Mouse (Mus musculus) frontal cortex, adult 2 months (tissue): ENCODE data around the gene Fam163b. TPM values are rescaled to one million over a fixed set of nuclear protein-coding genes. Genes with fewer than 3 reads are reported as not detected.

Experiments
- DNase-seq, 2 experiments: peaks; one replicate each; pipeline ENCODE4 v3.0.0; 2022; ENCODE audit warnings: low spot score in 1 of 2; ENCODE audit errors: extremely low spot score in 1 of 2
- polyA plus RNA-seq: library from polyadenylated mRNA; depleted of rRNA; stranded (reverse); fragments of >200 nt; gene quantifications from 2 replicates; pipeline ENCODE4 v1.2.3, GENCODE M21; 2012; rRNA removed

Fam163b gene
- 213 and 219 TPM in 2 replicates for polyA plus RNA-seq

DNA sequence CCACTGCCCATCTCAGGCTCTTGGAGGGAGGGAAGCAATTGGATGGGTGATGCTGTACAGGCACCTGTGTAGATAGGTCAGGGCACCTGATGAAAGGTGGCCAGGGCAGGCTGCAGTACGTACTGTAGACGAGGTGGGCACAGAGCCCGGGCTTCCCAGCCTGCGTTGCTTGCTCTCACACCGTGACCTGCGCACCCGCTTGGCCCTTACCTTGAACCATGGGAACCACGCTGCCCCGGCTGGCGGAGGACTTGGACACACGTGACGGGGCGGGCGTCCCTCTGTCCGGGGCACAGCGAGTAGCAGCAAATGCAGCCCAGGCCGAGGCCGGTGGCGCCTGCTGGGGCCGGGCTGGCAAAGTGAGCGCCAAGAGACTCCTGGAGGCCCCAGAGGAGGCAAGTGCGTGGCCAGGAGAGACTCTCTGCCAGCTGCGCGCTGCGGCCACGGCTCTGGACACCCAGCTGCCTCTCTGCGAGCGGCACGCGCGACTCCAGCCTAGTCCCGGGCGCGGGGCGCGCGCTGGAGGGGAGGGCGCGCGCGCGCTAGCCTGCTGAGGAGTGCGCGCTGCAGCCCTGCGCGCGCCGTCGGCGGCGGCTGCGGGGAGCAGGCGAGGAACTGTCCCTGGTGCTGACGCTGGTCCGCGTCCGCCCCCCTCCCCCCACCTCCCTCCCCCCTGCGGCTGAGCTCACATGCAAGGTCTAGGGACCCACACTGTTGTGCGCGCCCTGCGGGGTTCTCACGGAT, at the start of gene Fam163b:
Gene Fam163b, minus strand, starts transcription at position 542 of the 744 bp plus-strand sequence.
- no peak for DNase-seq

DNA sequence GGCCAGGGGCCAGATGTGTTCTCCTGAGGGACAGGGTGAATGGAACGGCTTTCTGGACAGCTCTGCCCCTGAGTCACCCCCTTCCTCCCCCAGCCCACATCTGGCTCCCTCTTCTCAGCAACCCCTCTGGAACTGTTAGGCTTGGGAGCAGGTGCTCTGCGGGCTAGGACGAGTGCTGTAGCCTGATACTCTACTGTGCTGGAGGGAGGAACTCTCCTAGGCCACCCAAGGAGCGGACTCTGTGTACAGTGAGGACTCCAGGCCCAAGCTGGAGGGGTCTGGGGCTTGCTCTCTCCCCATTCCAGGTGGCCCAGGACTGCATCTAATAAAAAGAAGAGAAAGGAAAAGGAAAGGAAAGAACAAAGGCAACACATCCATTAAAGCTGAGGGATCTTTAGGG, 47.7 kb upstream of the Fam163b start:
- no peak for DNase-seq

DNA sequence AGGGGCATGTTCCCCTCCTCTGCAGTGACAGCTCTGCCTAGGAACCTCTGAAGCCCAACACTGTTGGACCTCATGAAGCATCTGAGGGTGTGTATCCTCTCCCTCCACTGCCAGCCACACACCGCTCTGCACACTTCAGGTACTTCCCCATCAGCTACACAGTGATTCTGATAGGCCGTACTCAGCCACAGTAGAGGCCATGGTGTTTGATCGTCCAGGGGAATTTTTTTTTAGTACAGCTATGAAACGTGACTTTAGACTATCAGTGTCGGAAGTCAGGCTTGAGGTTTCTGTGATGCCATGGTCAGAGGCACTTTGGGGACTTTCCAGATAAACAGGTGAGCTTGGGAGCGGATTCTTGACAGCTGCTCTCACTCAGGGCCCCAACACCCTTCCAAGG, 45.2 kb upstream of the Fam163b start:
- DNase-seq = no peak

DNA sequence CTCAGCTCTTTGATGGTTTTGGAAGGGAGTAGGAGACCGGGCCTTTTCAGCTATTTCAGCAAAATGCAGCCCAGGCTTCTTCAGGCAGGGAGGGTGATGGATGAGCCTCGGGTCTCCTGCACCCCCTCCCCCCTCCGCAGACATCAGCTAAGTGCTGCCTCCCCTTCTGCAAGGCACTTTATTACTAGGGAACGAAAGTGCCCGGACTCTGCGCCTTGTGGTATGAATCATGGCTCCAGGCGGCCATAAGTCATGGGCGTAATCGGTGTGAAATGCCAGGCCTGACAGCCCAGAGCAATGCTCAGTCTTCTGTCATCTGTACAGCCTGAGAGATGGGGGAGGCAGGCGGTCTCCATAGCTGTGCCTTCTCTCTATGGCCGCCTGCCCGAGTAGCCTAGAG, 41.4 kb upstream of the Fam163b start:
- DNase-seq = no peak

DNA sequence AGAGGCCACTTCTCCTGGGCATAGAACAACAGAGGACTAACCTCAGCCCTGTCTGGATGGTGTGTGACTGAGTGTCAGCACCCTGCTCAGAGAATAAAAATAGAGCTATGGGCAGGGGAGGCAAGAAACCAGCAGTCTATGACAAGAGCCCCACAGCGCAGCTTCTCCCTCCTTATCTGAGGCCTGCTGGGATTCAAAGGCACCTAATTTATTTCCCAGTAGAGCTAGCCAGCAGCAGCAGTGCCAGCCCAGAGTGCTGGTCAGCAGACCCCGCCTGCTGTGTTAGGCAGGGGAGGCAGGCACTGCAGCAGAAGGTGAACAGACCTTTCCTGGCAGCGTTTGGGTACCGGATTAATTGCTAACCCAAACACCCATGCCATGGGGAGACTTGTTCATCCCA, 39.6 kb upstream of the Fam163b start:
- DNase-seq = no peak

DNA sequence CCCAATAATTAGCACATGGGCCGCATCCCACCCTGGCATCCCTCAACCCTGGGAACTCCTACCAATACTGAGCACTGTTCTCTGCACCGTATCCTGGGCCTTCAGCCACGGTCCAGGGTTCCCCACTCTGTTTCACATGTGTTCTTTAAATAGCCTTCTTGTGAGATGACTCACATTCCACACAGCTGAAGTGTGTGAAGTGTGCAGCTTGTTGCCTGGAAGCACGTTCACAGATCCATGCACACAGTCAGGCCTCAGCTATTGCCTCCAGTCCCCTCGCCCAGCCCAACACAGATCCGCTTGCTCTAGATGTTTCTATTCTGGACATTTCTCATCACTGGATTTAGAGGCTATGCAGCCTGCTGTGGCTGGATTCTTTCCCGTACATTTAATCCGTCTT, 36.8 kb upstream of the Fam163b start:
- peak; percentile 44 to 57 for DNase-seq

DNA sequence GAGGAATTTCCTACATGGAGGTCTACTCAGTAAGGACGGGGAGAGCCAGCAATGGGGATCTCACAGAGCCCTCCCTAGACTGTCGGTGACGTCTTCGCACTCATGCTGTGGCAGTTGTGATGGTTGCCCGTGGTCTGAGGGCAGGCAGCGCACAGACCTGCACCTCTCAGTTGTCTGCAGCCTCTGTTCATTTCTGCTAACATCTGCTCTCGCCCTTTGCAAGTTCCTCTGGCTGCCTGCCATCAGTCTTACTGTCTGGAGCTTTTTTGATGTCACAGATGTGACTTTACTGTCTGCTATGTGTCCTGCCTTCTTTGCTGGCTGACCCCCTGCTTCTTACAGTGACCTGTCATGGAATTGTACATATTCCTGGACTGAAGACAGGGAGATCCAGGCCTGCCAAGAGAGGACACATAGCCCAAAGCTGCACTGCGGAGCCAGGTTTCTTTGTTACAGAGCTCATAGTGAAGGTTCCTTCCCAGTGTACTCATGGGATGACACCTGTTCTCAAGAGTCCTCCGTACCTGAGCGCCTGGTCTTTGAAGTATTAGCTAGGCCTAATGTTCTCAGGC, 33.5 kb upstream of the Fam163b start:
- DNase-seq = no peak

DNA sequence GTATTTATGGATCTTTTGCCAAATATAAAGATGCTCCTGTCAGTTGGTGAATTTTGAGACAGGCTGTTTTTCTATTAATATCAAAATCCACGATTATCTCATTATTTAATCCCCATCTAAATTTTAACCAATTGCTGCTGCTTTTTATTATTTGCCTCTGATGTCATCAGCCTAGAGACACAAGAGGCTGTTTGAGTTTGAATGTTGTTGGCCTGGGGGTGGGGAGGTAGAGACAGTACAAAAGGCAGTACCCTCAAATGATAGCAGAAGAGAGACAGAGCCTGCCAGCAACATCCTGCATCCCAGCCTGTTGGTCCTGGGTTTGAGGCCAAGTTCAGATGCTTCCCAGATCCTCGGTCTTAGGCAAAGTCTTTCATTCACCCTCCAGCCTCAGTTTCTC, 32.0 kb upstream of the Fam163b start:
- no peak for DNase-seq

DNA sequence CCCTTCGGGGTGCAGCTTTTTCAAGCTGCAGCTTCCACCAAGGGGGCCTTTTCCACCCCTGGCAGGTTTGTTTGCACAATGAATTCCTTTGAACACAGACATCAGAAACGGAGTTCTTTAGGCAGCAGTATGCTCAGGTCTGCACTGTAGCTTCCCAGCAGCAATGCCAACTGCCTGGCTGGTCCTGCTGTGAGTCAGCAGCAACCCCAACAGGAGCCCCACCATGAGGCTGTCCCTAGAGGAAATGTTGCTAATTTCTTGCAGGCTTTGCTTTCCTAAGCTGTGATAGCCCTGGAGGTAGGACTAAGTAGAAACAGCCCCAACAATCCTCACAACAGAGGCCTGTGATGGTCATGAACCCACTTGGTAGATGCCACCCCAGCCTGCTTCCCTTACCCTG, 24.7 kb upstream of the Fam163b start:
- DNase-seq = no peak

DNA sequence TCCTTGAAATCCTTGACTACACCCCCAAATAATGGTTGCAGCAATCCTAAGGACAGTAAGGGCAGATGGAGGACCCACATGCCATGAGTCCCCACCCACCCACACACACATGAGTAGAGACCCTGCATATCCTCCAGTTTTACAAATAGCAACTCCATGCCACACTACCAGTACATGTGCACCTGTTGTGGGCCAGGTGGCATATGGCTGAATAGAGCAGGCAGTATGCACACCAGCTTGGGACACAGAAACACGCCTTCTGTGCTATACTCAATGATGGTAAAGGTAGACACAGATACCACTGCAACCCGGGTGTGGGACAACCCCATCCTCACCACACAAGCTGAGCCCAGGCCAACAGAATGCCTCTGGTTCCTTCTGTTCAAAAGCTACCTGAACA, 23.8 kb upstream of the Fam163b start:
- no peak for DNase-seq

DNA sequence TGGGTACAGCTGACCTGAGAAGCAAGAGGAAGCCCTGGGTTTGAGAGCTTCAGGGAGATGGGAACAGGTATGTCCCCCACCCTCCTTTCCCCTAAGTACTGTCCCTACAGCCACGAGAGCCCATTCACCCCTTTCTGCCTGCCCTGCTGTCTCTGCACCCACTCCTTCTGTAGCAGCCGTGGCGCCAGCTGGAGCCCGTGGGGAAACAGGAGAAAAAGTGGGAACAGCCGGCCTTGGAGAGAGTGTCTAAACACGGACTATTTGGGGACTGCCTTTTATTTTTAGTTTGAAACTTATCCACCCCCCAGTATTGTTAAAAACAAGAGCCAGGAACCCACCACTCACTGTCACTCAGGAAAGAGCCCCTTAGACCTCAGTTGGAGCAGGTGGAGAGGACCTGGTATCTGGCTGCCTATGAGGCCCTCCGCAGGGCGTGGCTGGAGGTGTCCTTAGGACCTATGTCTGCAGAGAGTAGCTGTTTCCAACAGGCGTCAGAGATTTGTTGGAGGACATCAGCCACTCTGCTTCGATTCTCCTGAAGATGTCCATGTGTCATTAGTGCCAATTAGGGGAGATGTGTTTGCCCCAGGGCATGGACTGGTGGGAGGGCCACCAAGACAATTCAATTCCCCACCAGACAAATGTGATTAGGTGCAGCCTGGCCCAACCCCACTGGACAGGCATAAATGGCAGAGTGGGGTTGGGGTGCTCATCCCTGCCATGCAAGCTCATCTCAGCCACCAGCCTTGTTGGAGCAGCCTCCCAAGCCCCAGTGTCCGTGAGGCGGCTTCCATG, 22.7 kb upstream of the Fam163b start, which contains the start of gene Dbh:
Gene Dbh, plus strand, starts transcription at position 438 of the 795 bp plus-strand sequence.
- DNase-seq = peak; percentile 43 to 79

DNA sequence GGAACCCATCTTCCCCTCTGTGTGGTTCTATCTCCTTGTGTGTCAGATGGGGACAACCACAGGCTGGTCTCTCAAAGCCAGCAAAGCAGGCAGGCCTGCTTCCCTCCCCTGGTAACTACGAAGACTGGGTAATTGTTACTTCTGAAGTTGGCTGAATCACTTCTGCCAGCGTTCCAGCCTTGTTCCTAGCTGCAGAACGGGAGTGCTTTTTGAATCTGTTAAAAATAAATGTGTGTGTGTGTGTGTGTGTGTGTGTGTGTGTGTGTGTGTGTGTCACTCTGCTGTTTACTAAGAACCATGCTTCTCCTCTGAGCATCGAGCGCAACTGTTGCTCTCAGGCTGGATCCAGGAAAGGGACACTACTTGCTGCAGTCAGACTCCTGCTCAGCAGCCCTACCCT, 21.6 kb upstream of the Fam163b start:
- peak in 1 of 2 experiments; percentile 63 for DNase-seq

DNA sequence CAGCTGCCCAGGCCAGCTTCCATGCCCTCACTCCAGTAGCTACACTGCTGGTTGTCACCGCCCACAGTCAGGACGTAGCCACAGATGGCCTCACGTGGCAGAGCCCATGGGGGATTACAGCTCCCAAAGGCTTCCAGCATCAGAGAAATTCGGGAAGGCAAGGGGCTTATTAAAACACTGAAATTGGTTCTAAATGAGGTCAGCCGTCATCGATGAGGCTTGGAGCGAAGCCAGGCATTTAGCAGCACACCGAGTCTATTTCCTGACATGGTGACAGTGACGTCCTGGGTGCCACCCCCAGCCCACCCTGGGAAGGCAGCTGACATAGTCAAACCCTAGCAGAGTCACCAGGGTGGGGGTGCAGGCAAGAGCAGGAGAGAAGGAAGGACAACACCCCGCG, 20.4 kb upstream of the Fam163b start:
- DNase-seq = no peak

DNA sequence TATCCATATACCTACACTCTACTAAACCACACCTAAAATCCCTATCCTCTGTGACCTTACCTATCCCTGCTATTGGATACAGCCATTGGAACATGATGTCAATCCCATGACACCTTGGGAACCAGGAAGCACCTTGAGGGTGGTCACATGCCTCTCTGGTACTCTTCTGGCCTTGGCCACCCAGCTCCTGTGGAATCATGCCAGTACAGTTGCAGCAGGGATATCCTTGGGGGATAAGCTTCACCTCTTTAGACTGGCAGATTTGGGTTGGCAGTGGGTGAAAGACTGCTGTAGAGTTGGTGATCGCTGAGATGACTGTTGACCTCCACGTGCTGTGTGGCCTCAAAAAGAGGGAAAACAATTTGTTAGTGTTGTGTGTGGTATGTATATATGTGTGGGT, 19.2 kb upstream of the Fam163b start:
- DNase-seq = no peak

DNA sequence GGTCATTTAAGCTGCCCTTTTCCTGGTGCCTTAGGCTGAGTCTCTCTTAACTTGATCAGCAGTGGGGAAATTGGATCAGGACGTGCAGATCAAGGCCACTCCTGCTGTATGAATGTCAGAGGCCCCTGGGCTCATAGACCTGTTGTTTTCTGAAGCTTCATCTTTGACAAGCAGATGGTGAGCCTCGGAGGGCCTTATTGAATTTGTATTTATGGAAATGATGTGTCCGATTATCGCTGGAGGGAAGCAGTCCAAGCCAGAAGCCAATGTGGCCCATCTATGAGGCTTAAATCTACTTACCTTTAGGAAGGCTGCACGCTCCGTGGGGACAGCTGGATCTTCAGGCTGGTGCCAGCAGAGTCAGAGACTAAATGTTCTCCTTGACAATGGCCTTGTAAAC, 14.3 kb upstream of the Fam163b start:
- no peak for DNase-seq

DNA sequence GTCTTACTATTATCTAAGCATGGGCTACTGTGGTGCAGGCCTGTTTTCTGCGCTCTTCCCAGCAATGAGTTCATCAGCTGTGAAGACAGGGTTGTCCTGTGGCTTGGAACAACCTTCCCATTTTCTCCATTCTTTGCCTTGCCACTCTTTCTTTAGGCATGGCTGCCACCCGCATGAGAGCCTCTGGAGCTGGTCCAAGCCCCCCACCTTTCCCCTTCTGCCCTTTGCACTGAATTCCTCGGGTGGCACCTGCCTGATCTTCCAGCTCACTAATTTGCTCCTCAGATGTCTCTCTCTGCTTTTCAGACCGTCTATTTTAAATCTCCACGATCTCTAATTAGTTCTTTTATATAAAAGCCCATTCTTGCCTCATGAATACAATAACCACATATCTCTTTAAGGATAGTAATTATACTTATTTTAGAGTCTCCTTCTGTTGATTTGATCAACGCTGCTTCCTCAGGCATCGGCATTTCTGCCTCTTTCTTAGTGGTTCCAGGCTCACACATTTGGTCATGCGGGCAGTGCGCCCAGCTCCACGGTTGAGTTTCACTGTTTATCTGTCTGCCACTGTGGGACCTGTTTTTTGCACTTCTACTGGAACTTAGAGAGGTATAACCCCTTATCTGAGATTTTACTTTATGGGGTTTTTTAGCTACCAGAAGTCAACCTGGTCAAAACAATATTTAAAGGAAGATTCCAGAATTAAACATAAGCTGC, 12.3 kb upstream of the Fam163b start:
- no peak for DNase-seq

DNA sequence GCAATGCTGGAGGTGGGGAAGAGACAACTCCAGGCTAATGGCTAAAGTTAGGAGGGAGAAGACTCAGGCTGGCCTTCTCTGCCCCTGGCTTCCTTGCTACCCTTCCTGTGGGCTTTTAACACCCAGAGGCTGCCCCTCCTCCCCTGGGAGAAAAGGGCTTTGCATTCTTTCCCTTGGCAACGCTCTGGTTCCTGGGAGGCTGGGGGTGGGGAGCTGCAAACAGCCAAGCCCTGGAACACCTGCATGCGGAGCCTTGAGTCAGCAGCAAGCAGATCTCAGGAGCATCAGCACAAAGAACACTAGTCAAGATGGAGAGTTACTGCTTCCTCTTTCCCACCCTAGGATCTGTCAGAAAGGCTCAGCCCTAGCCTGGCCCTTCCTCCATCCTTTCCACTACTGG, 7.2 kb upstream of the Fam163b start:
- no peak for DNase-seq

DNA sequence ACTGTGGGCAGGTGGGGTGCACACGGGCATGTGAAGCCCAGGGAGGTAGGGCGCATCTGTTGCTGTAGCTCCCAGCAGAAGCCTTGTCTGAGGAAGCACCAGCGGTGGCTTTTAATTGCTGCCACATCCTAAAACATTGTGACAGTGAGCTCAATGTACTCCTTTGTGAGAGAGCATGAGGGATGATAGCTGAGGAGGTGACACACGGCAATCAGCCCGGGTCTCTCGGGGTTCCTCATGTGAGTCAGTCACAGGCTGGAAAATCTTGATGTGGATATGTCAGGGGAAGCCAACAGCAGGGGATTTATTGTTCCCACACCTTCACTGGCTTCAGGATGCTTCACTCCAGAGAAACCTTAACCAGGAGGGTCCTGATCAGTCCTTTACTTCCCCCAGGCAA, 4.5 kb upstream of the Fam163b start:
- DNase-seq = no peak

DNA sequence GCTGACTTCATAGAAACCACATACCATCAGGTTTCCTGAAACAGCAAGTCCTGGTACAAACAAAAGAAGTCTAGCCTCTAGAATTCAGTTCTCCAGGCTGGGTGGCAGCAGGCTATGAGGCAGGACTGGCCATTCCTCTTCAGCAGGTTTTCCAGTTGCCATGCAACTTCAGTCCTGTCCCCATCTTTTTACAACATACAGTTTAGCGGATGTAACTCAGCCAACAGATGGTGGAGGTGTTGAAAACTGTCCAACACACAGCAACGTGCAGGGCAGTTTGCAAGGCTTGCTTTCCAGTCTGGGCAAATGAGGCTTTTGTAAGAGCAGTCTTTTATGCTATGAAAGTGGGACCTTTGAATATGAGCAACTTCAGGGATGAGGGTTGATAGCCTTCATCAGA, 2.7 kb upstream of the Fam163b start:
- peak; percentile 38 to 72 for DNase-seq

DNA sequence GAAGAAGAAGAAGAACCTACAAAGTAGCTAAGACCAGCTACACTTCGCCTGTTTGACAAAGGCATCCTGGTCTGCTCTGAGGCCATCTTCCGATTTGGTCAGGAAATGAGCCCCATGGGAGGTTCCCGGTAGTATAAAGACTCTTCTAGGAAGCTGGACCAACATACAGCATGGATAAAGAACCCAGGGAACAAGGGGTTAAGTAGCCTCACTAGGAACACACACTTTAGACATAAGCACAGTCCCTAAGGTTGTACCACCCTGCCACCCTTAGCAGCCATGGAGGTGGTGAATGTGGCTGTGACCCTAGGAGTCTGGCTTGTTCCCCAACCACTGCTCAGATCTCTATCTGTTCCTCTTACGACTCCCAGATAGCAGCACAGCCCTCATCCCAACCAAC, 3.9 kb downstream of the Fam163b start:
- no peak for DNase-seq

DNA sequence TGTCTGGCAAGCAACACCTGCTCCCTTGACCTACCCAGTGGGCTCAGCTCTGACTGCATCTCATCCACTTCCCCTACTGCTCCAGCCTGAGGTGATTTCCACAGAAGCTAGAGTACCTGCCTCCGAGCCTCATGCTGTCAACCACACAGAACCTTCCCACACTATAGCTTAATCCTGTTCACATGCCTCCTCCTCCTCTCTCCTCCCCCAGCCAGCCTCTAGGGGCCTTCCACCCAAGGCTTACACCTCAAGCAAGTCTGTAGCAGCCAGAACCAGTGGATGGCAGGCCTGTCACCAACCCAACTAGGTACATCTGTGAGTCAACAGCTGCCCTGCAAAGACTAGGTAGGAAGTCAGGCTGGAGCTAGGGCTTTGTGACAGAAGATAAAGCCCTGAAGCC, 5.5 kb downstream of the Fam163b start:
- no peak for DNase-seq
